8 mouse cellular contexts compared by ENCODE assay signal in genomic region chr4:129058207-129059092, GRCm38 (mm10). TPM values are rescaled to one million over a fixed set of nuclear protein-coding genes. Genes with fewer than 3 reads are reported as not detected.
DNase-seq lines count a peak whose midpoint lies in the region; TF ChIP-seq lines count a peak whose summit lies in the region.

Rnf19b (plus strand) TSS chr4:129058271.

- H3K27me3 ChIP-seq in limb, embryonic 10.5 days (ENCODE audit: low read depth, poor library complexity, severe bottlenecking): no peaks in the 10 kb centered on the region
- peaks cover 9% of the 10 kb centered on the region for H3K27me3 ChIP-seq in midbrain, embryonic 10.5 days (ENCODE audit: low read depth, poor library complexity, severe bottlenecking)
- no peaks in the 10 kb centered on the region for H3K27me3 ChIP-seq in spleen, adult 2 months (ENCODE audit: control insufficient read depth, insufficient read depth, low read length)

- TF ChIP-seq POLR2A in cortical plate, adult 2 months (IDR thresholded peaks at IDR 0.05; ENCODE audit: extremely low read depth, insufficient read depth, low read length): no peak
- TF ChIP-seq POLR2A in spleen, adult 2 months (IDR thresholded peaks at IDR 0.05; ENCODE audit: low read depth, low read length): no peak

- peak within 1 kb of the TSS; percentile 78; the same call in 1 of the 2 replicates for H3K27ac ChIP-seq in cortical plate, adult 2 months (ENCODE audit: insufficient read depth, low read length)
- H3K27ac ChIP-seq in limb, embryonic 10.5 days: peak within 1 kb of the TSS; percentile 94
- H3K27ac ChIP-seq in midbrain, embryonic 10.5 days (replicated peaks): peak within 1 kb of the TSS; percentile 91
- peak within 1 kb of the TSS; percentile 91 for H3K27ac ChIP-seq in spleen, adult 2 months (ENCODE audit: insufficient read depth, low read length)

- H3K4me1 ChIP-seq in cortical plate, adult 2 months (ENCODE audit: control insufficient read depth, insufficient read depth, low read length): peaks cover 2% of the 10 kb centered on the region
- peaks cover 20% of the 10 kb centered on the region for H3K4me1 ChIP-seq in limb, embryonic 10.5 days
- peaks cover 30% of the 10 kb centered on the region for H3K4me1 ChIP-seq in midbrain, embryonic 10.5 days
- peaks cover 7% of the 10 kb centered on the region for H3K4me1 ChIP-seq in spleen, adult 2 months (ENCODE audit: control insufficient read depth, insufficient read depth, insufficient read length)

- under 1% methylated on average over 95 of the region's 107 CpGs for WGBS in limb, embryonic 10.5 days
- WGBS in midbrain, embryonic 10.5 days: under 1% methylated on average over 103 of the region's 107 CpGs
- under 1% methylated on average over 86 of the region's 107 CpGs for WGBS in spleen, adult 2 months

- DNase-seq in layer of hippocampus, adult 11-12 months (ENCODE audit: low spot score): peak; percentile 40
- DNase-seq in layer of hippocampus, adult 9-11 months: no peak
- DNase-seq in gastrocnemius, postnatal 25 days: peak; percentile 36
- DNase-seq in induced T-regulatory cell, adult 2 months (ENCODE audit: low read depth): peak; percentile 63
- DNase-seq in limb, embryonic 10.5 days (ENCODE audit: low spot score): peak; percentile 73
- peak; percentile 64 for DNase-seq in midbrain, embryonic 10.5 days (ENCODE audit: low spot score)
- DNase-seq in spleen, adult 2 months (ENCODE audit: low read depth in 1 of 2, low spot score in 2 of 2): peak in 1 of 2 experiments; percentile 47

- no peaks in the 10 kb centered on the region for H3K36me3 ChIP-seq in limb, embryonic 10.5 days
- no peaks in the 10 kb centered on the region for H3K36me3 ChIP-seq in midbrain, embryonic 10.5 days
- H3K36me3 ChIP-seq in spleen, adult 2 months (ENCODE audit: control insufficient read depth, insufficient read depth, low read length): no peaks in the 10 kb centered on the region

- no peaks in the 10 kb centered on the region for H3K9me3 ChIP-seq in limb, embryonic 10.5 days (replicated peaks)
- H3K9me3 ChIP-seq in midbrain, embryonic 10.5 days (replicated peaks): no peaks in the 10 kb centered on the region

- TF ChIP-seq CTCF in cortical plate, adult 2 months (IDR thresholded peaks at IDR 0.05; ENCODE audit: extremely low read depth, insufficient read depth, low read length): no peak
- TF ChIP-seq CTCF in spleen, adult 2 months (IDR thresholded peaks at IDR 0.05; ENCODE audit: extremely low read depth, insufficient read depth, insufficient read length, insufficient replicate concordance): no peak

- peak within 1 kb of the TSS; percentile 98 for H3K4me3 ChIP-seq in cortical plate, adult 2 months (ENCODE audit: insufficient read depth, low read length)
- H3K4me3 ChIP-seq in limb, embryonic 10.5 days: peak within 1 kb of the TSS; percentile 88
- H3K4me3 ChIP-seq in midbrain, embryonic 10.5 days: peak within 1 kb of the TSS; percentile 72
- H3K4me3 ChIP-seq in spleen, adult 2 months (ENCODE audit: extremely low read depth, insufficient read depth, insufficient read length): peak within 1 kb of the TSS; percentile 88

RNA-seq across cellular contexts. Expression of gene Rnf19b, which starts in this region (rescaled TPM):
- polyA plus RNA-seq in cortical plate, adult 2 months (2012; rRNA removed): 48.9 and 51.7 TPM in 2 replicates
- 10 to 100 TPM; 17.8 to 20.2 TPM for total RNA-seq in gastrocnemius, postnatal 25 days (2021)
- 8.0 and 9.1 TPM in 2 replicates for polyA plus RNA-seq in limb, embryonic 10.5 days (2016; fragmentation: Nextera tagmentation; extraction: Ambion mirVana)
- 7.1 and 9.0 TPM in 2 replicates for polyA plus RNA-seq in midbrain, embryonic 10.5 days (2016; fragmentation: Nextera tagmentation; extraction: Ambion mirVana)
- polyA plus RNA-seq in spleen, adult 2 months (2012; rRNA removed): 109 and 136 TPM in 2 replicates
